Mouse (Mus musculus): ENCODE results near the gene C4b. TPM values are rescaled to one million over a fixed set of nuclear protein-coding genes. Genes with fewer than 3 reads are reported as not detected.
"Not testable (repeated sequence)": the region's sequence is repeated elsewhere in the genome, so short reads cannot be mapped to it uniquely, and the experiment has no call there.

C4b gene
- 0.12 and 0.23 TPM in 2 replicates for total RNA-seq (2017)

DNA sequence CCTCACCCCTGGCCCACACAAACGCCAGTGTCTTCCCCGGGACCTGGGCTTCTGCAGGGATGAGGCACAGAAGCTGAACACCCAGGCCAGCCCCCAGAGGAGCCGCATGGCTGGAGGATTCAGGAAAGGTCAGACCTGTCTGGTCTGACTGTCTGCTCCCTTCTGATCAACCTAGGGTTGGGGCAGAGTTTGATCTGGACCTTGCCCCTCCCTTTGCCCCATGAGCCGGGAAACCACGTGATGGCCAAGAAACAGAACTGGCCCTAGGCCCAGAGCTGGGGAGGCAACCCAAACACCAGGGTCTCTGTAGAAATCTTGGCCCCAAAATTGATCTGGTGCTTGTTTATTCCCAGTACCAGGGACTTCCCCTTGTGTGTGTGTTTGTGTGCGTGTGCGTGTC, at the start of gene C4b:
TSS of gene C4b (minus strand) at position 164 of the 400 bp plus-strand sequence.
- no peak for ATAC-seq (ENCODE audit: extremely low read depth, insufficient number of reproducible peaks, low FRiP score, poor library complexity, severe bottlenecking)

DNA sequence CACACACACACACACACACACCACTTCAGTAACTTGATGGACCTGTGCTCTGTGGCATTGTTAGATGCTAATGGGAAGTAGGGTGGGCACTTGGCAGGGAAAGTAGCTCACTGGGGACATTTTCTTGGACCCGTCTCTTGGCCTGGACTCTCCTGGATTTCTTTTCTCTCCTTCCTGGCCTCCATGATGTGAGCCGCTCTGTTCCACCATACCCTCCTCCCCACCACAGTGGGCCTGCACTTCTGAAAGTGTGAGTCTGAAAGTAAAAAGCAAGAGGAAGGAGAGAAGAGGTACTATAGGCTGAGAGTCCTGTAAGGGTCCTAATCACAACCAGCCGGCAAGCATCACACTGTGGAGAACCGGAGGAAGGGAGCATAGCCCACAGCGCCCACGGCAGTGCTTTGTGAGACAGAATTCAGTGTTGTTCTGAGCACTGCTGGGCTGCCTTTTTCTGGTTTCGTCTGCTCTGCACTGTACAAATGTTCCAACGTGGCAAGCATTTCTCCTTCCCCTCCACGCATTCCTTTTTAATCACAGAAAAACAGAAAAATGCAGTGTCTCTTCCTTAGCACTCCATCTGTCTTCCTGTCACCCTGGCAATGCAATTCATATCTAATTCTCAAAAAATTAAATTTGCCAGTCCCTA, 34.1 kb upstream of the C4b start:
- no peak for ATAC-seq (ENCODE audit: extremely low read depth, insufficient number of reproducible peaks, low FRiP score, poor library complexity, severe bottlenecking)

DNA sequence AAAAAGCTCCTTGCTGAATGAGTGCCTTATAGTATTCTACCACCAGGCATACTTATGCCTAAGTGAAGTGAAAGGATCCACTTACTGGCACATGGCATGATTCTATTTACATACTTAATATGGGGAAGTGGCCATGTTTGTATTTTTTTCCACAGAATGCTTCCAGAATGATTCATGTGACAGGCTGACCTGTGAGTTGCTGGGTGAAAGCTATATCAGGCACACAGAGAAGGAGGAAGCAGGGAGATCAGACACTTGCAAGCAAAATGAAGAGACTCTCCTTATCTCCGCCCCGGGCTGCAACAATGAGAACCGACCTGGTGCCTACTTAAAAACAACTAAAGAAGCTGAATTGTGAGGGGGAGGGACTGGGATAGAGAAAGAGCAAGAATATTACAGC, 17.8 kb upstream of the C4b start:
- ATAC-seq (ENCODE audit: extremely low read depth, insufficient number of reproducible peaks, low FRiP score, poor library complexity, severe bottlenecking): no peak

- ATAC-seq (ENCODE audit: extremely low read depth, insufficient number of reproducible peaks, low FRiP score, poor library complexity, severe bottlenecking): no peak
Observed at GRCm38 (mm10) chr17:34746531-34746930, 2.8 kb upstream of the C4b start.

DNA sequence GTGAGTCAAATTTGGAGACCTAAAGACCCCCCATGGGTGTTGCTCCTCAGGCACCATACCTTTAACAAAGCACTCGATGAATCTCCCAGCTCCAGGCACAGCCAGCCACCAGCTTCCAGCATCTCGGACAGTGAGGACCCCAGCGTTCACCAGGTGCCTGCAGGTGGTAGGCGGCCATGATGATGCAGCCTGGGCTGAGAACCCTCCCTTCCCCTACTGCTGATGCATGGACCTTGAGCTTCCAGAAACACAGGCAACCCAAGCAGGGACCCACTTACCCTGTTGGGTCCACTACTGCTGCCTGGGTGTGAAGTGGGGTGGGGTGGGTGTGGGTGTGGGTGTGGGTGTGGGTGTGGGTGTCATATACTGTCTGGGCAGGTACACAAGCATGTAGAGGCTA, 1.5 kb upstream of the C4b start:
- not testable (repeated sequence) for ATAC-seq (ENCODE audit: extremely low read depth, insufficient number of reproducible peaks, low FRiP score, poor library complexity, severe bottlenecking)

DNA sequence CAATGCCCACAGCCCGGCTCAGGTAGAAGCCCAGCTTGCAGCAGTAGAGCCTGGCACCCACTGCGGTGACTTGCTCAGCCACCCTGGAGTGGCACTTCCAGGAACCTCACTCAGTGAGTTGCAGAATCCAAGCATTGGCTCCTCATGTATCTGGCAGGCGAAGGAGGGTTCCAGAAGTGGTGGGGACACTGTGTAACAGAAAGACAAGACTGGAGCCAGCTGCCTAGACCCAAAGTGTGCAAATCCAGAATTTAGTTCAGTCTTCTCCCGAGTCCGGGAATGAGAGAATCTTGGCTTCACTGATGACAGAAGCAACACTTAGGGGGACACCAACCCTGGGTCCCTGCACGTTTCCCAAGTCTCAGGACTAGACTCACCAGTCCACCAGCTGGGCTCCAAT, 929 bp upstream of the C4b start:
- ATAC-seq (ENCODE audit: extremely low read depth, insufficient number of reproducible peaks, low FRiP score, poor library complexity, severe bottlenecking): not testable (repeated sequence)

DNA sequence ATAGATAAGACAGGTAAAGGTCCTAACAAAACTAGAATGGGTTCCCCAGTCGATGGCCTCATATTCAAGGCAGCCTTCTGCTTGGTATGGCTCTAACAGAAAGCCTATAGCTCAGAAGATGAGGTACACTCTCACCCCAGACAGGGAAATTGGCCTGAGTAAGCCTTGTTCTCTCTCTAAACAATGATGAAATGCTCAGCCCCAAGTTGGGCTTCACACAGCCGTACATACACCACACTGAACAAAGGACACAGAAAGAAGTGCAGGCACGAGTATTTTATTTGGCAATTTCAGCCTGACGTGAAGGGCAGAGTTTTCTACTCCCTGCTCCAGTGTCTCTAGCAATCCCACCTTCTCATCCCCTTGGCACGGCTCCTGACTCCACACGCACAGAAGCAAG, 524 bp upstream of the C4b start:
- ATAC-seq (ENCODE audit: extremely low read depth, insufficient number of reproducible peaks, low FRiP score, poor library complexity, severe bottlenecking): no peak

- no peak for ATAC-seq (ENCODE audit: extremely low read depth, insufficient number of reproducible peaks, low FRiP score, poor library complexity, severe bottlenecking)
Observed at GRCm38 (mm10) chr17:34740280-34740679, 3.4 kb downstream of the C4b start.

- ATAC-seq (ENCODE audit: extremely low read depth, insufficient number of reproducible peaks, low FRiP score, poor library complexity, severe bottlenecking): not testable (repeated sequence)
Observed at GRCm38 (mm10) chr17:34739708-34740107, 4.0 kb downstream of the C4b start.

DNA sequence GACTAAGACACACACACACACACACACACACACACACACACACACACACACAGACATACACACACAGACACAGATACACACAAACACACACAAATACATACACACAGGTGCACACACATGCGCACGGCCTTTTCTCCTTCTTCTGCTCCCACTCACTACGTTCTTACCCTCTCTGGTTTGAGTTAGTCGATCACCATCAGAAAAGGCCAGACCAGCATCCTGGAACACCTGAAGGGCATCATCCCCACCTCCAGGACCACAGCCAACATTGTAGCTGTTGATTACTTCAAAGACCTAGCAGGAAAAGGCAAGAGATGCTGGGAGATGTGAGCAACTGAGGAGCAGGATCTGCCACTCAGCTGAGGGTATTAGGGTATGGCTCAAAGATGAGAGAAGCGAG, 6.2 kb downstream of the C4b start:
- ATAC-seq (ENCODE audit: extremely low read depth, insufficient number of reproducible peaks, low FRiP score, poor library complexity, severe bottlenecking): not testable (repeated sequence)

- not testable (repeated sequence) for ATAC-seq (ENCODE audit: extremely low read depth, insufficient number of reproducible peaks, low FRiP score, poor library complexity, severe bottlenecking)
Observed at GRCm38 (mm10) chr17:34729779-34730553, 13.7 kb downstream of the C4b start.

GRCm38 (mm10) chr17:34729155-34729554, 14.5 kb downstream of the C4b start:
- not testable (repeated sequence) for ATAC-seq (ENCODE audit: extremely low read depth, insufficient number of reproducible peaks, low FRiP score, poor library complexity, severe bottlenecking)

- ATAC-seq (ENCODE audit: extremely low read depth, insufficient number of reproducible peaks, low FRiP score, poor library complexity, severe bottlenecking): no peak
Observed at GRCm38 (mm10) chr17:34727887-34728286, 15.8 kb downstream of the C4b start.

DNA sequence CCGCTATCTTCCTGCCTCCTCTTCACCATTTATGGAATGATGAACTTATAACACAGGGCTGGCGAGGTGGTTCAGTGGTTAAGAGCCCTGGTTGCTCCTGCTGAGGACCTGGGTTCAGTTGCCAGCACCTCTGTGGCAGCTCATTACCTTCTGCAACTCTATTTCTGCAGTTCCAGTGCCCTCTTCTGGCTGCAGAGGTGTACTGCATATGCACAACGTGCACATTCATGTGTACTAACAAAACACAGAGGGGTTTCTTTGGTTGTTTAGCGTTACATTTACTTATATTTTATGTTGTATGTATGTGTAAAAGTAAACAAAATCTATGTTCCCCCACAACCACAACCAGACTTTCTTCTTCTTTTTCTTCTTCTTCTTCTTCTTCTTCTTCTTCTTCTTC, 20.6 kb downstream of the C4b start:
- no peak for ATAC-seq (ENCODE audit: extremely low read depth, insufficient number of reproducible peaks, low FRiP score, poor library complexity, severe bottlenecking)

DNA sequence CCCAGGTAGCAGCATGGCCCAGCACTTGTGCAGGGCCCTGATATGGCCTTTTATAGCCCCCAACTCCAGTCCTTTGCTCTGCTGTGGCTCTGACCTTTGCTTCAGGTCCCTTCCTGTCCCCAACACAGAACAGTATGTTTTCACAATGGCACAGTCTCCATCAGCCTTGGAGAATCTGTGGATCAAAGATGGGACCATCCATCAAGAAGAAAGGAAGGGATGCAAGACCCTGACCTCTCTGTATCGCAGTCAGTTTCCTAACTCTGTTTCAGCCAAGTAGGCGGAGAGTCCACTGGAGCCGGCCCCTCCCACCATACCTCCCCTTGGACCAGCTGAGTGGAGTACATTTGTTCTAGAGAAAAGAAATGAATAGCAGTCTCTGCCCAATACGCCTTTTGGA, 21.4 kb downstream of the C4b start:
- ATAC-seq (ENCODE audit: extremely low read depth, insufficient number of reproducible peaks, low FRiP score, poor library complexity, severe bottlenecking): not testable (repeated sequence)

GRCm38 (mm10) chr17:34719886-34720285, 23.8 kb downstream of the C4b start:
- not testable (repeated sequence) for ATAC-seq (ENCODE audit: extremely low read depth, insufficient number of reproducible peaks, low FRiP score, poor library complexity, severe bottlenecking)

GRCm38 (mm10) chr17:34717401-34717800, 26.3 kb downstream of the C4b start:
- no peak for ATAC-seq (ENCODE audit: extremely low read depth, insufficient number of reproducible peaks, low FRiP score, poor library complexity, severe bottlenecking)

GRCm38 (mm10) chr17:34716247-34716646, 27.4 kb downstream of the C4b start:
- no peak for ATAC-seq (ENCODE audit: extremely low read depth, insufficient number of reproducible peaks, low FRiP score, poor library complexity, severe bottlenecking)

- not testable (repeated sequence) for ATAC-seq (ENCODE audit: extremely low read depth, insufficient number of reproducible peaks, low FRiP score, poor library complexity, severe bottlenecking)
Observed at GRCm38 (mm10) chr17:34715451-34715850, 28.2 kb downstream of the C4b start.

- ATAC-seq (ENCODE audit: extremely low read depth, insufficient number of reproducible peaks, low FRiP score, poor library complexity, severe bottlenecking): not testable (repeated sequence)
Observed at GRCm38 (mm10) chr17:34714908-34715445, 28.7 kb downstream of the C4b start.

All from neutrophil, adult 5-6 weeks (primary cell).